Mouse (Mus musculus) MEL (cell line): ENCODE data around the gene Olfr1344. TPM values are rescaled to one million over a fixed set of nuclear protein-coding genes. Genes with fewer than 3 reads are reported as not detected.

Source experiments
- DNase-seq: peaks from one replicate; pipeline ENCODE4 v3.0.0; 2011; ENCODE audit warnings: low read depth, low spot score
- H3K27ac ChIP-seq: 2 replicates; pipeline ENCODE4 v1.5.1; 2012; ENCODE audit warnings: low read depth, mild to moderate bottlenecking, control low read depth, low read length, moderate library complexity; ENCODE audit not compliant: control insufficient read depth
- H3K27me3 ChIP-seq, 2 experiments: fragments of 150-350 bp in 1 of 2; sonication (generic) in 1 of 2; 2 replicates each; pipeline ENCODE4 v1.6.1; 2012; ENCODE audit warnings: low read length in 2 of 2, mild to moderate bottlenecking in 2 of 2, improper control_type of control experiment in 1 of 2, moderate library complexity in 1 of 2; ENCODE audit not compliant: insufficient read depth in 2 of 2, control insufficient read depth in 1 of 2
- H3K36me3 ChIP-seq, 2 experiments: 2 replicates each; pipeline ENCODE4 v1.6.1; 2012 to 2014; ENCODE audit warnings: low read length in 2 of 2, improper control_type of control experiment in 1 of 2, inconsistent platforms in 1 of 2, mild to moderate bottlenecking in 1 of 2; ENCODE audit not compliant: insufficient read depth in 2 of 2, control insufficient read depth in 1 of 2
- H3K4me1 ChIP-seq, 2 experiments: fragments of 150-350 bp in 1 of 2; sonication (generic) in 1 of 2; 2 replicates each; pipeline ENCODE4 v1.6.1; 2012; ENCODE audit warnings: low read length in 2 of 2, improper control_type of control experiment in 1 of 2, mild to moderate bottlenecking in 1 of 2; ENCODE audit not compliant: insufficient read depth in 2 of 2, control insufficient read depth in 1 of 2
- H3K4me3 ChIP-seq, 2 experiments: fragments of 150-350 bp in 1 of 2; sonication (generic) in 1 of 2; 2 replicates each; pipeline ENCODE4 v1.5.1; 2012; ENCODE audit warnings: low read depth in 2 of 2, low read length in 2 of 2, mild to moderate bottlenecking in 2 of 2, moderate library complexity in 2 of 2, control low read depth in 1 of 2, improper control_type of control experiment in 1 of 2; ENCODE audit not compliant: control insufficient read depth in 1 of 2, insufficient read depth in 1 of 2
- H3K79me2 ChIP-seq: 2 replicates; pipeline ENCODE4 v1.6.1; 2012; ENCODE audit warnings: mild to moderate bottlenecking, low read length, moderate library complexity; ENCODE audit not compliant: control insufficient read depth, poor library complexity, insufficient read depth
- H3K9ac ChIP-seq: 2 replicates; pipeline ENCODE4 v1.6.1; 2012; ENCODE audit warnings: low read depth, mild to moderate bottlenecking, control low read depth, low read length, moderate library complexity; ENCODE audit not compliant: control insufficient read depth, poor library complexity, severe bottlenecking
- H3K9me3 ChIP-seq: fragments of 150-350 bp; sonication (generic); replicated peaks from 2 replicates; pipeline ENCODE4 v1.6.1; 2012; ENCODE audit warnings: mild to moderate bottlenecking, low read length, improper control_type of control experiment, moderate library complexity; ENCODE audit not compliant: insufficient read depth
- CHD1 ChIP-seq: IDR thresholded peaks from 2 replicates; pipeline ENCODE4 v1.6.1; 2012; ENCODE audit warnings: low read depth, mild to moderate bottlenecking, inconsistent platforms, low read length, improper control_type of control experiment
- CHD2 ChIP-seq: IDR thresholded peaks from 2 replicates; pipeline ENCODE4 v1.6.1; 2011; ENCODE audit warnings: low read length, improper control_type of control experiment
- CTCF ChIP-seq, 3 experiments: IDR thresholded peaks in 2 of 3; conservative IDR thresholded peaks in 1 of 3; 2 replicates each; pipeline ENCODE4 v1.5.1; 2011 to 2012; ENCODE audit warnings: low read length in 3 of 3, low read depth in 2 of 3, mild to moderate bottlenecking in 2 of 3, improper control_type of control experiment in 1 of 3, inconsistent platforms in 1 of 3, mixed read lengths in 1 of 3, moderate library complexity in 1 of 3; ENCODE audit not compliant: control insufficient read depth in 1 of 3, insufficient read depth in 1 of 3, poor library complexity in 1 of 3, severe bottlenecking in 1 of 3
- E2F4 ChIP-seq: IDR thresholded peaks from 2 replicates; pipeline ENCODE4 v1.6.1; 2011; ENCODE audit warnings: low read depth, low read length, improper control_type of control experiment, borderline replicate concordance
- ELF1 ChIP-seq: IDR thresholded peaks from 2 replicates; pipeline ENCODE4 v1.6.1; 2014; ENCODE audit warnings: low read depth, mild to moderate bottlenecking, inconsistent platforms, low read length, improper control_type of control experiment, moderate library complexity
- EP300 ChIP-seq, 2 experiments: IDR thresholded peaks; 2 replicates each; pipeline ENCODE4 v1.6.1; 2011; ENCODE audit warnings: improper control_type of control experiment in 2 of 2, low read length in 2 of 2, low read depth in 1 of 2, mild to moderate bottlenecking in 1 of 2
- HCFC1 ChIP-seq: IDR thresholded peaks from 2 replicates; pipeline ENCODE4 v1.6.1; 2012; ENCODE audit warnings: low read depth, mild to moderate bottlenecking, inconsistent platforms, low read length, improper control_type of control experiment, moderate library complexity
- JUND ChIP-seq: IDR thresholded peaks from 2 replicates; pipeline ENCODE4 v1.6.1; 2011; ENCODE audit warnings: low read depth, mild to moderate bottlenecking, improper control_type of control experiment, low read length
- KAT2A ChIP-seq: conservative IDR thresholded peaks from 2 replicates; pipeline ENCODE4 v1.6.1; 2012; ENCODE audit warnings: low read depth, low read length, improper control_type of control experiment, inconsistent platforms
- MAX ChIP-seq: IDR thresholded peaks from 2 replicates; pipeline ENCODE4 v1.6.1; 2011; ENCODE audit warnings: low read length, improper control_type of control experiment
- MAZ ChIP-seq: IDR thresholded peaks from 2 replicates; pipeline ENCODE4 v1.6.1; 2012; ENCODE audit warnings: low read depth, mild to moderate bottlenecking, inconsistent platforms, low read length, improper control_type of control experiment
- MXI1 ChIP-seq: IDR thresholded peaks from 2 replicates; pipeline ENCODE4 v1.6.1; 2011; ENCODE audit warnings: mild to moderate bottlenecking, low read depth, low read length, improper control_type of control experiment
- MYB ChIP-seq: IDR thresholded peaks from 2 replicates; pipeline ENCODE4 v1.6.1; 2011; ENCODE audit warnings: mild to moderate bottlenecking, low read depth, low read length, improper control_type of control experiment
- MYC ChIP-seq: IDR thresholded peaks from 2 replicates; pipeline ENCODE4 v1.6.1; 2011; ENCODE audit warnings: low read depth, mild to moderate bottlenecking, low read length, improper control_type of control experiment, moderate library complexity
- NELFE ChIP-seq: IDR thresholded peaks from 2 replicates; pipeline ENCODE4 v1.6.1; 2011; ENCODE audit warnings: low read depth, low read length, improper control_type of control experiment
- NRF1 ChIP-seq: IDR thresholded peaks from 2 replicates; pipeline ENCODE4 v1.6.1; 2014; ENCODE audit warnings: low read depth, mild to moderate bottlenecking, inconsistent platforms, low read length, improper control_type of control experiment, moderate library complexity; ENCODE audit not compliant: poor library complexity, insufficient read depth, severe bottlenecking
- POLR2A ChIP-seq, 2 experiments: IDR thresholded peaks; 2 replicates each; pipeline ENCODE4 v1.6.1; 2011 to 2012; ENCODE audit warnings: low read length in 2 of 2, mild to moderate bottlenecking in 2 of 2, control low read depth in 1 of 2, improper control_type of control experiment in 1 of 2, low read depth in 1 of 2, moderate library complexity in 1 of 2; ENCODE audit not compliant: control insufficient read depth in 1 of 2, insufficient read depth in 1 of 2, poor library complexity in 1 of 2
- POLR2AphosphoS5 ChIP-seq: IDR thresholded peaks from 2 replicates; pipeline ENCODE4 v1.6.1; 2012; ENCODE audit warnings: low read depth, borderline replicate concordance, mild to moderate bottlenecking, inconsistent platforms, low read length, moderate library complexity, mixed read lengths
- RAD21 ChIP-seq: IDR thresholded peaks from 2 replicates; pipeline ENCODE4 v1.6.1; 2011; ENCODE audit warnings: mild to moderate bottlenecking, low read depth, low read length, improper control_type of control experiment
- RCOR1 ChIP-seq: IDR thresholded peaks from 2 replicates; pipeline ENCODE4 v1.6.1; 2012; ENCODE audit warnings: low read depth, mild to moderate bottlenecking, inconsistent platforms, low read length, improper control_type of control experiment
- SMC3 ChIP-seq: IDR thresholded peaks from 2 replicates; pipeline ENCODE4 v1.6.1; 2011; ENCODE audit warnings: low read depth, low read length, improper control_type of control experiment
- TCF12 ChIP-seq: IDR thresholded peaks from 2 replicates; pipeline ENCODE4 v1.6.1; 2014; ENCODE audit warnings: low read depth, mild to moderate bottlenecking, inconsistent platforms, low read length, improper control_type of control experiment, moderate library complexity
- USF1 ChIP-seq: IDR thresholded peaks from 2 replicates; pipeline ENCODE4 v1.6.1; 2014; ENCODE audit warnings: low read depth, mild to moderate bottlenecking, inconsistent platforms, low read length, improper control_type of control experiment, moderate library complexity
- ZC3H11A ChIP-seq: IDR thresholded peaks from 2 replicates; pipeline ENCODE4 v1.6.1; 2012; ENCODE audit warnings: low read depth, mild to moderate bottlenecking, inconsistent platforms, low read length, improper control_type of control experiment
- ZKSCAN1 ChIP-seq: IDR thresholded peaks from 2 replicates; pipeline ENCODE4 v1.6.1; 2012; ENCODE audit warnings: low read depth, mild to moderate bottlenecking, inconsistent platforms, low read length, improper control_type of control experiment, moderate library complexity
- ZNF384 ChIP-seq: IDR thresholded peaks from 2 replicates; pipeline ENCODE4 v1.6.1; 2012; ENCODE audit warnings: low read depth, mild to moderate bottlenecking, inconsistent platforms, low read length, improper control_type of control experiment
- polyA plus RNA-seq, 2 experiments: library from polyadenylated mRNA; stranded (reverse) in 1 of 2; unstranded in 1 of 2; fragments of >175 nt in 1 of 2; fragments of >200 nt in 1 of 2; gene quantifications; 2 replicates each; pipeline versions ENCODE4 v1.2.1 to v1.2.4; 2012; ENCODE audit warnings: low replicate concordance in 2 of 2, low read depth in 1 of 2; ENCODE audit not compliant: insufficient read length in 2 of 2, insufficient read depth in 1 of 2, missing spikeins in 1 of 2
- total RNA-seq: library from RNA; depleted of rRNA; stranded (reverse); fragments of 300-350 nt; gene quantifications from 2 replicates; pipeline ENCODE4 v1.2.3, GENCODE M21; 2012

Olfr1344 gene
- total and polyA plus RNA-seq, 3 experiments: not detected

- TF ChIP-seq RAD21: peak; percentile 24
- no peak for TF ChIP-seq CHD2
- TF ChIP-seq CHD1: no peak
- TF ChIP-seq CTCF (IDR thresholded peaks at IDR 0.05 in 2 of 3, conservative IDR thresholded peaks at IDR 0.05 in 1 of 3; ENCODE audit: control insufficient read depth in 1 of 3, insufficient read depth in 1 of 3, low read depth in 2 of 3, low read length in 3 of 3, poor library complexity in 1 of 3, severe bottlenecking in 1 of 3): peak; percentile 47 to 74 (median 58)
- TF ChIP-seq JUND: no peak
- no peak for TF ChIP-seq MAZ
- no peak for TF ChIP-seq MXI1
- 0 out of 2 replicates have a peak, but pooled peaks have one; percentile 16 for TF ChIP-seq ZC3H11A
- no peak for TF ChIP-seq RCOR1
These were observed 8.1 kb upstream of the Olfr1344 start (continued) for GRCm38 (mm10) chr7:6430342-6430741.

GRCm38 (mm10) chr7:6441173-6441572, 2.7 kb downstream of the Olfr1344 start:
- Histone ChIP-seq H3K79me2 (no peaks in the 10 kb centered on the region), H3K9ac (no peak overlapping the region), H3K4me3 (no peak overlapping the region), H3K4me1 (no peaks in the 10 kb centered on the region), H3K9me3 (no peaks in the 10 kb centered on the region), H3K36me3 (no peaks in the 10 kb centered on the region), H3K27me3 (no peaks in the 10 kb centered on the region), H3K27ac (no peak overlapping the region)
- DNase-seq: no peak
- no peak for TF ChIP-seq E2F4
- TF ChIP-seq CHD2: no peak
- TF ChIP-seq CHD1: no peak
- TF ChIP-seq SMC3: no peak
- no peak for TF ChIP-seq POLR2AphosphoS5
- TF ChIP-seq KAT2A: no peak
- TF ChIP-seq USF1: no peak
- TF ChIP-seq MYB: no peak
- TF ChIP-seq POLR2A (IDR thresholded peaks at IDR 0.05; ENCODE audit: control insufficient read depth in 1 of 2, insufficient read depth in 1 of 2, low read depth in 1 of 2, low read length in 2 of 2, poor library complexity in 1 of 2): no peak
- no peak for TF ChIP-seq ZKSCAN1
- no peak for TF ChIP-seq ZNF384
- TF ChIP-seq MAX: no peak
- no peak for TF ChIP-seq NELFE
- TF ChIP-seq TCF12: no peak
- TF ChIP-seq NRF1: no peak
- TF ChIP-seq HCFC1: no peak
- TF ChIP-seq ELF1: no peak
- no peak for TF ChIP-seq EP300 (IDR thresholded peaks at IDR 0.05; ENCODE audit: low read depth in 1 of 2, low read length in 2 of 2)
- TF ChIP-seq MAZ: no peak
- TF ChIP-seq MYC: no peak
